Mouse (Mus musculus) macrophage (primary cell): Measurements from ENCODE around the gene Dpagt1. TPM values are rescaled to one million over a fixed set of nuclear protein-coding genes. Genes with fewer than 3 reads are reported as not detected.
"Not testable (repeated sequence)": the region's sequence is repeated elsewhere in the genome, so short reads cannot be mapped to it uniquely, and the experiment has no call there.

Experiments used
- H3K27ac ChIP-seq: fragments of 350-480 bp; formaldehyde crosslinking; 2 replicates; pipeline ENCODE4 v1.9.0; 2021
- H3K36me3 ChIP-seq: fragments of 350-480 bp; formaldehyde crosslinking; 2 replicates; pipeline ENCODE4 v1.9.0; 2021; ENCODE audit errors: inconsistent target
- H3K4me3 ChIP-seq: fragments of 350-480 bp; formaldehyde crosslinking; 2 replicates; pipeline ENCODE4 v1.9.0; 2021; ENCODE audit errors: inconsistent target
- H3K79me2 ChIP-seq: fragments of 350-480 bp; formaldehyde crosslinking; 2 replicates; pipeline ENCODE4 v1.9.0; 2021; ENCODE audit errors: inconsistent target
- WGBS: methylation state at CpG from one replicate; pipeline ENCODE4 v1.1.7; 2026; ENCODE audit warnings: inconsistent platforms; ENCODE audit not compliant: missing documents; 5-methylcytosine and 5-hydroxymethylcytosine counted together
- polyA plus RNA-seq: library from polyadenylated mRNA; stranded (reverse); fragments of 250-400 nt; gene quantifications from 3 replicates; pipeline ENCODE4 v1.2.4, GENCODE M21; 2018; ENCODE audit warnings: inconsistent platforms

Dpagt1 gene
- polyA plus RNA-seq, 1 experiment from 2014 or later: 40.7 TPM

GRCm38 (mm10) chr9:44311136-44312134 lies 14.4 kb upstream of the Dpagt1 start:
- H3K27ac ChIP-seq: no peak overlapping the region
- no peak overlapping the region for H3K4me3 ChIP-seq
- WGBS: 51% methylated on average over 27 of the region's 27 CpGs
- H3K36me3 ChIP-seq: peaks cover 59% of the 10 kb centered on the region
- H3K79me2 ChIP-seq: peaks cover 7% of the 10 kb centered on the region; the same call in 1 of the 2 replicates

GRCm38 (mm10) chr9:44313476-44314256 lies 12.2 kb upstream of the Dpagt1 start:
- WGBS: 96% methylated on average over 19 of the region's 19 CpGs
- Histone ChIP-seq H3K36me3 (peaks cover 59% of the 10 kb centered on the region), H3K4me3 (no peak overlapping the region), H3K27ac (no peak overlapping the region), H3K79me2 (peaks cover 29% of the 10 kb centered on the region)

GRCm38 (mm10) chr9:44314257-44314547 lies 11.6 kb upstream of the Dpagt1 start:
- Histone ChIP-seq H3K27ac (no peak overlapping the region), H3K36me3 (peaks cover 59% of the 10 kb centered on the region), H3K79me2 (peaks cover 34% of the 10 kb centered on the region), H3K4me3 (no peak overlapping the region)
- WGBS: 93% methylated on average over 4 of the region's 4 CpGs

GRCm38 (mm10) chr9:44314910-44315309 lies 10.9 kb upstream of the Dpagt1 start:
- Histone ChIP-seq H3K4me3 (no peak overlapping the region), H3K27ac (no peak overlapping the region), H3K79me2 (peaks cover 37% of the 10 kb centered on the region), H3K36me3 (peaks cover 59% of the 10 kb centered on the region)
- WGBS: 93% methylated on average over 18 of the region's 18 CpGs

GRCm38 (mm10) chr9:44317452-44317851 lies 8.4 kb upstream of the Dpagt1 start:
- peak overlapping the region; percentile 71; the same call in 1 of the 2 replicates for H3K4me3 ChIP-seq
- H3K27ac ChIP-seq: peak overlapping the region; percentile 79
- peaks cover 37% of the 10 kb centered on the region for H3K79me2 ChIP-seq
- peaks cover 40% of the 10 kb centered on the region for H3K36me3 ChIP-seq
- whole genome bisulfite sequencing: 95% methylated on average over 4 of the region's 4 CpGs

- 78% methylated on average over 5 of the region's 5 CpGs for WGBS
- Histone ChIP-seq H3K4me3 (peak overlapping the region; percentile 71), H3K27ac (peak overlapping the region; percentile 79), H3K36me3 (peaks cover 32% of the 10 kb centered on the region), H3K79me2 (peaks cover 37% of the 10 kb centered on the region)
Observed at GRCm38 (mm10) chr9:44318076-44318825, 7.6 kb upstream of the Dpagt1 start.

- WGBS: 22% methylated on average over 3 of the region's 3 CpGs
- Histone ChIP-seq H3K27ac (peak overlapping the region; percentile 79), H3K36me3 (peaks cover 27% of the 10 kb centered on the region), H3K79me2 (peaks cover 37% of the 10 kb centered on the region), H3K4me3 (peak overlapping the region; percentile 71)
Observed at GRCm38 (mm10) chr9:44318826-44319095, 7.1 kb upstream of the Dpagt1 start.

GRCm38 (mm10) chr9:44319105-44319886 lies 6.5 kb upstream of the Dpagt1 start:
- peaks cover 37% of the 10 kb centered on the region for H3K79me2 ChIP-seq
- peak overlapping the region; percentile 79 for H3K27ac ChIP-seq
- H3K36me3 ChIP-seq: peaks cover 22% of the 10 kb centered on the region
- 4% methylated on average over 37 of the region's 37 CpGs for WGBS
- H3K4me3 ChIP-seq: peak overlapping the region; percentile 71

- Histone ChIP-seq H3K79me2 (peaks cover 37% of the 10 kb centered on the region), H3K36me3 (peaks cover 13% of the 10 kb centered on the region), H3K4me3 (peak within 1 kb of the TSS; percentile 71), H3K27ac (peak within 1 kb of the TSS; percentile 79)
- WGBS: under 1% methylated on average over 67 of the region's 67 CpGs
Observed at GRCm38 (mm10) chr9:44319887-44320798, 5.7 kb upstream of the Dpagt1 start, which contains the start of gene C2cd2l. TSS of gene C2cd2l (minus strand) at chr9:44320285.

- peak overlapping the region; percentile 14; the same call in 1 of the 2 replicates for H3K4me3 ChIP-seq
- peaks cover 7% of the 10 kb centered on the region for H3K36me3 ChIP-seq
- H3K27ac ChIP-seq: peak overlapping the region; percentile 33; the same call in 1 of the 2 replicates
- peaks cover 37% of the 10 kb centered on the region for H3K79me2 ChIP-seq
- WGBS: 18% methylated on average over 6 of the region's 6 CpGs
Observed at GRCm38 (mm10) chr9:44320799-44321133, 5.1 kb upstream of the Dpagt1 start.

- no CpG with 5 or more reads among the region's 4 CpGs for WGBS
- H3K79me2 ChIP-seq: peaks cover 26% of the 10 kb centered on the region
- not testable (repeated sequence) for H3K36me3 ChIP-seq, H3K4me3 ChIP-seq, H3K27ac ChIP-seq
Observed at GRCm38 (mm10) chr9:44323656-44324055, 2.2 kb upstream of the Dpagt1 start.

GRCm38 (mm10) chr9:44324147-44324546 lies 1.7 kb upstream of the Dpagt1 start:
- H3K27ac ChIP-seq: no peak overlapping the region
- no peak overlapping the region for H3K4me3 ChIP-seq
- WGBS: 85% methylated on average over 6 of the region's 6 CpGs
- H3K79me2 ChIP-seq: peaks cover 24% of the 10 kb centered on the region
- H3K36me3 ChIP-seq: no peaks in the 10 kb centered on the region
